Mouse (Mus musculus): Measurements from ENCODE around the gene Gimap4. TPM values are rescaled to one million over a fixed set of nuclear protein-coding genes. Genes with fewer than 3 reads are reported as not detected.

The Gimap4 gene
- polyA plus RNA-seq, 1 experiment from 2014 or later = 3.4 TPM

DNA sequence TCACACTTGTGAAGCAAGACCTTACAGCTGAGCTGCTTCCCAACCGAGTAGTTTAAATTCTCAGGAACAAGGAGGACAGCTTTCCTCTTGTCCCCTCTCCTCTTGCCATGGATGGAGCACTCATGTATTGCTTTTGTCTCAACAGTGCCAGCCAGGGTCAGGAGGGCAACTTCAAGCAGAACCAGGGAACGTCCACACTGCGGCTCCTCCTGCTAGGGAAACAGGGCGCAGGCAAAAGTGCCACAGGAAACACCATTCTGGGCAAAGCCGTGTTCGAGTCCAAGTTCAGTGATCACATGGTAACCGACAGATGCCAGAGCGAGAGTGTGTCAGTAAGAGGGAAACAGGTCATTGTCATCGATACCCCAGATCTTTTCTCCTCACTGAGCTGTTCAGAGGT lies 34.3 kb upstream of the Gimap4 start:
- no peak overlapping the region for H3K27ac ChIP-seq
- H3K4me1 ChIP-seq = no peaks in the 10 kb centered on the region
- H3K27me3 ChIP-seq = 0 out of 2 replicates have a peak, but pooled peaks cover 2% of the 10 kb centered on the region
- no peak overlapping the region for H3K4me2 ChIP-seq
- 91% methylated on average over 9 of the region's 9 CpGs for WGBS
- H3K9ac ChIP-seq = no peak overlapping the region
- ATAC-seq (ENCODE audit: low FRiP score) = no peak
- H3K4me3 ChIP-seq (replicated peaks) = no peak overlapping the region
- no peaks in the 10 kb centered on the region for H3K9me3 ChIP-seq
- H3K36me3 ChIP-seq (replicated peaks) = no peaks in the 10 kb centered on the region

- Histone ChIP-seq H3K9me3 (no peaks in the 10 kb centered on the region), H3K36me3 (replicated peaks) (no peaks in the 10 kb centered on the region), H3K4me2 (no peak overlapping the region), H3K27ac (no peak overlapping the region), H3K27me3 (no peaks in the 10 kb centered on the region), H3K4me3 (replicated peaks) (no peak overlapping the region), H3K4me1 (no peaks in the 10 kb centered on the region), H3K9ac (no peak overlapping the region)
- WGBS = 87% methylated on average over 5 of the region's 5 CpGs
- ATAC-seq (ENCODE audit: low FRiP score) = no peak
These were observed 25.6 kb upstream of the Gimap4 start for GRCm38 (mm10) chr6:48658721-48659120.

- H3K9ac ChIP-seq = no peak overlapping the region
- no peaks in the 10 kb centered on the region for H3K4me1 ChIP-seq
- H3K4me2 ChIP-seq = no peak overlapping the region
- H3K27me3 ChIP-seq = no peaks in the 10 kb centered on the region
- ATAC-seq (ENCODE audit: low FRiP score) = no peak
- WGBS = 82% methylated on average over 4 of the region's 4 CpGs
- no peak overlapping the region for H3K4me3 ChIP-seq (replicated peaks)
- no peaks in the 10 kb centered on the region for H3K36me3 ChIP-seq (replicated peaks)
- no peaks in the 10 kb centered on the region for H3K9me3 ChIP-seq
- H3K27ac ChIP-seq = no peak overlapping the region
These were observed 19.6 kb upstream of the Gimap4 start for GRCm38 (mm10) chr6:48664750-48665149.

- no peak overlapping the region for H3K27ac ChIP-seq
- H3K4me3 ChIP-seq (replicated peaks) = no peak overlapping the region
- WGBS = 91% methylated on average over 9 of the region's 9 CpGs
- H3K4me2 ChIP-seq = no peak overlapping the region
- no peak overlapping the region for H3K9ac ChIP-seq
- no peaks in the 10 kb centered on the region for H3K9me3 ChIP-seq
- no peaks in the 10 kb centered on the region for H3K36me3 ChIP-seq (replicated peaks)
- ATAC-seq (ENCODE audit: low FRiP score) = no peak
- no peaks in the 10 kb centered on the region for H3K27me3 ChIP-seq
- no peaks in the 10 kb centered on the region for H3K4me1 ChIP-seq
These were observed 18.9 kb upstream of the Gimap4 start for GRCm38 (mm10) chr6:48665471-48665870.

DNA sequence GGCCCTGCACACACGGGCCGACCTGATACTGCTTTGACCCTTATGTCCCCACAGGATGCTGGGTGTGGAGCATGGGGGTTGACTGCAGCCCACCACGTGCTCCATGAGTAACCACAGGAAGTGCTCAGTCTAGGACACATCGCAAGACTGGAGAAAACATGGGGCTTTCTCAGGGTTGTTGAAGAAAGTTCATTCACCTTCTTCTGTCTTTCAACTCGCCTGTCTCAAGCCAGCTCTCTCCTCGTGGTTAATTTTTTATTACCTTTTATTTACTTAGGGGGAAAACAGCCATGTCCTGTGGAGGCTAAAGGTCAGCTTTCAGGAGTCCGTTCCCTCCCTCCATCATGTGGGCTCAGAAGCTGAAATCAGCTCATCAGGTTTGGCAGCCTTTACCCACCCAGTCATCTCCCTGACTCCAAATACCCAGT lies 18.2 kb upstream of the Gimap4 start:
- Histone ChIP-seq H3K4me2 (no peak overlapping the region), H3K27me3 (no peaks in the 10 kb centered on the region), H3K27ac (no peak overlapping the region), H3K36me3 (replicated peaks) (no peaks in the 10 kb centered on the region), H3K4me1 (no peaks in the 10 kb centered on the region), H3K9ac (no peak overlapping the region), H3K9me3 (no peaks in the 10 kb centered on the region), H3K4me3 (replicated peaks) (no peak overlapping the region)
- no peak for ATAC-seq (ENCODE audit: low FRiP score)
- WGBS = 75% methylated on average over 7 of the region's 7 CpGs

GRCm38 (mm10) chr6:48668022-48668421 lies 16.3 kb upstream of the Gimap4 start:
- Histone ChIP-seq H3K27me3 (no peaks in the 10 kb centered on the region), H3K27ac (no peak overlapping the region)
- no peak for ATAC-seq (ENCODE audit: low FRiP score)

GRCm38 (mm10) chr6:48669446-48669969 lies 14.8 kb upstream of the Gimap4 start:
- Histone ChIP-seq H3K9me3 (no peaks in the 10 kb centered on the region), H3K9ac (no peak overlapping the region), H3K27ac (no peak overlapping the region), H3K4me1 (no peaks in the 10 kb centered on the region), H3K27me3 (no peaks in the 10 kb centered on the region), H3K4me2 (no peak overlapping the region), H3K36me3 (replicated peaks) (no peaks in the 10 kb centered on the region), H3K4me3 (replicated peaks) (no peak overlapping the region)
- ATAC-seq (ENCODE audit: low FRiP score) = no peak
- 56% methylated on average over 2 of the region's 2 CpGs for WGBS

More at GRCm38 (mm10) chr6:48668022-48668421, 16.3 kb upstream of the Gimap4 start:
- H3K4me1 ChIP-seq = no peaks in the 10 kb centered on the region
- H3K4me2 ChIP-seq = no peak overlapping the region
- no peak overlapping the region for H3K9ac ChIP-seq
- no peaks in the 10 kb centered on the region for H3K9me3 ChIP-seq
- H3K36me3 ChIP-seq (replicated peaks) = no peaks in the 10 kb centered on the region
- H3K4me3 ChIP-seq (replicated peaks) = no peak overlapping the region

DNA sequence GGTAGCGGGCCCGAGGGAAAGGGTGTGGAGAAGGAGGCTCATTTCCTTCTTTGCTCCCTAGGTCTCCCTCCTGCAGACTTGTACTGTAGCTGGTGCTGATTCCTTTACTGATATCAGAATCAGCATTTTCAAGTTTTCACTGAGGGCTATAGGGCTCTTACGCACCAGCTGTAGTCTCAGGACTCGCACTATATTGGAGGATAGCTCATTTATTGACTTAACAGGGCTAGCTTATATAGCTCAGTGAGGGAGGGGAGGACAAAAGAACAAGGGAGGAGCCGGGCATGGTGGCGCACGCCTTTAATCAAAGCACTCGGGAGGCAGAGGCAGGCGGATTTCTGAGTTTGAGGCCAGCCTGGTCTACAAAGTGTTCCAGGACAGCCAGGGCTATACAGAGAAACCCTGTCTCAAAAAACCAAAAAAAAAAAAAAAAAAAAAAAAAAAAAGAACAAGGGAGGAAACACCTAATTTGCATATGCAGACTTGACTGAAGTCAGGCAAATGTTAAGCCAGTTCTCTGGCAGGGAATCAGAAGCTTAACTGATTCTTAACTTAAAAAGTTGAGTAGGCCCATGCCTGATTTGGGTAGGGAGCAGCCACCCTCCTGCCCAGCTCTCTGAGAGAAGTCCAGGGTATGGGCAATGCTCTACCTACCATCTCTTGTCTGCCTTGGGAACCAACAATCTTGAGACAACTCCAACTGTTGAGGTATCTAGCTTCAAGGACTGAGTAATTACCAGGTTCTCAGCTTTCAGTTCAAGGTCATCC lies 9.9 kb upstream of the Gimap4 start:
- Histone ChIP-seq H3K4me3 (replicated peaks) (no peak overlapping the region), H3K27ac (no peak overlapping the region), H3K36me3 (replicated peaks) (no peaks in the 10 kb centered on the region), H3K4me1 (peaks cover 8% of the 10 kb centered on the region), H3K9me3 (no peaks in the 10 kb centered on the region), H3K4me2 (no peak overlapping the region), H3K9ac (no peak overlapping the region), H3K27me3 (no peaks in the 10 kb centered on the region)
- WGBS = 92% methylated on average over 9 of the region's 9 CpGs
- no peak for ATAC-seq (ENCODE audit: low FRiP score)

- H3K9ac ChIP-seq = no peak overlapping the region
- H3K4me3 ChIP-seq (replicated peaks) = no peak overlapping the region
- no peaks in the 10 kb centered on the region for H3K9me3 ChIP-seq
- H3K27me3 ChIP-seq = no peaks in the 10 kb centered on the region
- H3K4me1 ChIP-seq = peaks cover 8% of the 10 kb centered on the region
- no peak overlapping the region for H3K27ac ChIP-seq
- ATAC-seq (ENCODE audit: low FRiP score) = no peak
- no peaks in the 10 kb centered on the region for H3K36me3 ChIP-seq (replicated peaks)
- H3K4me2 ChIP-seq = peak overlapping the region; percentile 25
- WGBS = 47% methylated on average over 10 of the region's 10 CpGs
These were observed 8.9 kb upstream of the Gimap4 start for GRCm38 (mm10) chr6:48675400-48675930.

- peaks cover 8% of the 10 kb centered on the region for H3K4me1 ChIP-seq
- H3K36me3 ChIP-seq (replicated peaks) = no peaks in the 10 kb centered on the region
- peak within 1 kb of the TSS; percentile 25 for H3K4me2 ChIP-seq
- no peaks in the 10 kb centered on the region for H3K27me3 ChIP-seq
- H3K9ac ChIP-seq = no peak within 1 kb of the TSS
- 22% methylated on average over 12 of the region's 13 CpGs for WGBS
- no peak within 1 kb of the TSS for H3K27ac ChIP-seq
- no peak within 1 kb of the TSS for H3K4me3 ChIP-seq (replicated peaks)
- no peak for ATAC-seq (ENCODE audit: low FRiP score)
- H3K9me3 ChIP-seq = no peaks in the 10 kb centered on the region
These were observed 8.2 kb upstream of the Gimap4 start, which contains the start of gene Gimap9 for GRCm38 (mm10) chr6:48675931-48676859. Gene Gimap9, plus strand, starts transcription at chr6:48676129.

DNA sequence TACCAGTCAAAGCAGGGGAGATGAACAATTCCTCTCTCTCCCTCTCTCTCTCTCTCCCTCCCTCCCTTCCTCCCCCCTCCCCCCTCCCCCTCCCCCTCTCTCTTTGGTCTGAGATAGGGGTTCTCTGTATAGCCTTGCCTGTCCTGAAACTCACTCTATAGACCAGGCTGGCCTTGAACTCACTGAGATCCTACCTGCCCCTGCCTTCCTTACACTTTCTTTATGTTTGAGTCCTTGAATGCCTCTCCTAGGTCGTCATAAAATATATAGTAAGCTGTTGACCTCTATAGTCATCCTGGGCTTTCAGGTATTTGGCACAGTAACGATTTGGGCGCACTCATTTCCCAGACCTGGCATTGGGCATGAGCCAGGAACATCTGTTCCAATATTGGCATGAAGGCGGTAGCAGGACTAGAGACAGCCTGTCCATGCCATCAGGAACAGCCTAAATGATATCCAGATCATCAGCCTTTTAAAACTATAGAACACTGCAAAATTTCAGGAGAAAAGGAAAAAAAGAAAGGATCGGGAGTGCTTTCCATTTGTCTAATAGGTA lies 7.4 kb upstream of the Gimap4 start:
- H3K27me3 ChIP-seq = no peaks in the 10 kb centered on the region
- H3K4me2 ChIP-seq = no peak overlapping the region
- no peak overlapping the region for H3K9ac ChIP-seq
- 85% methylated on average over 5 of the region's 5 CpGs for WGBS
- no peak overlapping the region for H3K27ac ChIP-seq
- H3K36me3 ChIP-seq (replicated peaks) = no peaks in the 10 kb centered on the region
- ATAC-seq (ENCODE audit: low FRiP score) = no peak
- no peaks in the 10 kb centered on the region for H3K9me3 ChIP-seq
- no peak overlapping the region for H3K4me3 ChIP-seq (replicated peaks)
- H3K4me1 ChIP-seq = peaks cover 8% of the 10 kb centered on the region
